Mouse (Mus musculus) neural tube, embryonic 13.5 days (tissue): Measurements from ENCODE around the gene Exog. TPM values are rescaled to one million over a fixed set of nuclear protein-coding genes. Genes with fewer than 3 reads are reported as not detected.

ENCODE experiments used
- ATAC-seq: fragments of 200-750 bp; cut with Nextera tagmentation; 2 replicates; pipeline ENCODE4 v1.8.0; 2017; ENCODE audit warnings: low read depth, mild to moderate bottlenecking, moderate TSS enrichment, moderate library complexity
- H3K27ac ChIP-seq: fragments of 300-500 bp; sonication (generic); replicated peaks from 2 replicates; pipeline ENCODE4 v1.5.1; 2015; ENCODE audit warnings: moderate library complexity, mild to moderate bottlenecking, inconsistent platforms
- H3K27me3 ChIP-seq: fragments of 300-500 bp; sonication (generic); 2 replicates; pipeline ENCODE4 v1.6.1; 2015; ENCODE audit warnings: mild to moderate bottlenecking, inconsistent platforms
- H3K36me3 ChIP-seq: fragments of 300-500 bp; sonication (generic); 2 replicates; pipeline ENCODE4 v1.6.1; 2015; ENCODE audit warnings: mild to moderate bottlenecking, inconsistent platforms
- H3K4me1 ChIP-seq: fragments of 300-500 bp; sonication (generic); replicated peaks from 2 replicates; pipeline ENCODE4 v1.6.1; 2015; ENCODE audit warnings: inconsistent platforms
- H3K4me2 ChIP-seq: fragments of 300-500 bp; sonication (generic); 2 replicates; pipeline ENCODE4 v1.6.1; 2015; ENCODE audit warnings: inconsistent platforms, mild to moderate bottlenecking, moderate library complexity
- H3K4me3 ChIP-seq: fragments of 300-500 bp; sonication (generic); 2 replicates; pipeline ENCODE4 v1.5.1; 2015; ENCODE audit warnings: mild to moderate bottlenecking, inconsistent platforms
- H3K9ac ChIP-seq: fragments of 300-500 bp; sonication (generic); 2 replicates; pipeline ENCODE4 v1.6.1; 2015; ENCODE audit warnings: moderate library complexity, mild to moderate bottlenecking, inconsistent platforms
- H3K9me3 ChIP-seq: fragments of 300-500 bp; sonication (generic); 2 replicates; pipeline ENCODE4 v1.6.1; 2016; ENCODE audit warnings: inconsistent platforms
- WGBS: fragments of 180-500 bp; shearing (Covaris S2); methylation state at CpG from one replicate; pipeline ENCODE4 v1.1.7; 2015; 5-methylcytosine and 5-hydroxymethylcytosine counted together
- polyA plus RNA-seq: library from polyadenylated mRNA; unstranded; fragments of >200 nt; fragmentation: Nextera tagmentation; extraction: Ambion mirVana; gene quantifications from 2 replicates; pipeline ENCODE4 v1.2.1, GENCODE M21; 2015

Exog gene
- polyA plus RNA-seq, 1 experiment from 2014 or later, result 45.4 TPM

GRCm38 (mm10) chr9:119425217-119425975, 19.3 kb upstream of the Exog start:
- peaks cover 31% of the 10 kb centered on the region for H3K36me3 ChIP-seq
- peak overlapping the region; percentile 70 for H3K27ac ChIP-seq
- H3K9me3 ChIP-seq, result no peaks in the 10 kb centered on the region
- H3K27me3 ChIP-seq, result no peaks in the 10 kb centered on the region
- 57% methylated on average over 7 of the region's 7 CpGs for WGBS
- ATAC-seq, result peak; percentile 50; the same call in 1 of the 2 replicates
- no peak overlapping the region for H3K4me2 ChIP-seq
- H3K9ac ChIP-seq, result peak overlapping the region; percentile 48; the same call in 1 of the 2 replicates
- no peak overlapping the region for H3K4me3 ChIP-seq
- H3K4me1 ChIP-seq, result peaks cover 51% of the 10 kb centered on the region

DNA sequence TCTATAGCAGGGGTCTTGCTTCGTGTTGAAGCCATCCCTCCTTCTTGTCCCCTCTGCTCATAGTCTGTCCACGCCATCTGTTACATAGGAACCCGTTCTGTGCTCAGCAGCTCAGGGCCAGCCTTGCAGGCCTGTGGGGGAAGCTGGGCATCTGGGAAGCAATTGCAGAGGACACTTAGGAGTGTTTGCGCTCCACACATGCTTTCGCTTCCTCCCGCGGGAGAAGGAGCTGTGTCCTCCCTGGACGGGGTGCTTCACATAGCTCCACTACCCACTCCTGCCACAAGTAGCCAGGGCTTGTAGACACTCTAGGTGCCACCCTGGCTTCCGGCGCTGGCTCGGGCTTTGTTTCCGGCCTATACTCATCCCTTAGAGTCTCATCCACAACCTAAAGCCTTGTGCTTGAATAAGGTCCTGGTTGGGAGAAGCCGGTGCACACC, 18.7 kb upstream of the Exog start:
- WGBS, result 84% methylated on average over 13 of the region's 13 CpGs
- Histone ChIP-seq H3K9me3 (no peaks in the 10 kb centered on the region), H3K9ac (no peak overlapping the region), H3K27ac (peak overlapping the region; percentile 70), H3K36me3 (peaks cover 34% of the 10 kb centered on the region), H3K4me1 (peaks cover 51% of the 10 kb centered on the region), H3K4me3 (no peak overlapping the region), H3K4me2 (no peak overlapping the region), H3K27me3 (no peaks in the 10 kb centered on the region)
- no peak for ATAC-seq

DNA sequence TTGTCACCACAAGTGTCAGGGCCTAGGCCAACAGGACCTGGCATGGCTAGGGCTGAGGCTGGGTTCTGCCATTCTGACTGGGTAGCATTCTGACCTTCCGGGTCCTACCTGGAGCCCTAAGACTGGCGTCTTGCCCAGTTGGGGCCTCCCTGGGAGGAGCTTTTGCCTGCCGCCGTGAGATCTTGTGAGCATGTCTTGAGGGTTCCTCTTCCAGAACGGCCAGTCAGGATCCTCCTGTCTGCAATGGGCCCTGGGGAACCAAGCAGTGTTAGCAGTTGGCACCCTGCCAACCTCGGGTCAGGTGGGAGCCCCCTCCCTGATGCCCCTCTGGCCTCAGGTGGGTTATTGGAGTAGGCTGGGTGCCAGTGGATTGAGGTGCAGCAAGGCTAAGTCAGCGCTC, 18.3 kb upstream of the Exog start:
- H3K27ac ChIP-seq, result 0 out of 2 replicates have a peak overlapping the region, but pooled peaks have one; percentile 9
- no peak for ATAC-seq
- H3K9ac ChIP-seq, result no peak overlapping the region
- 68% methylated on average over 7 of the region's 7 CpGs for WGBS
- no peaks in the 10 kb centered on the region for H3K27me3 ChIP-seq
- peaks cover 51% of the 10 kb centered on the region for H3K4me1 ChIP-seq
- no peak overlapping the region for H3K4me2 ChIP-seq
- H3K9me3 ChIP-seq, result no peaks in the 10 kb centered on the region
- no peak overlapping the region for H3K4me3 ChIP-seq
- H3K36me3 ChIP-seq, result peaks cover 39% of the 10 kb centered on the region

DNA sequence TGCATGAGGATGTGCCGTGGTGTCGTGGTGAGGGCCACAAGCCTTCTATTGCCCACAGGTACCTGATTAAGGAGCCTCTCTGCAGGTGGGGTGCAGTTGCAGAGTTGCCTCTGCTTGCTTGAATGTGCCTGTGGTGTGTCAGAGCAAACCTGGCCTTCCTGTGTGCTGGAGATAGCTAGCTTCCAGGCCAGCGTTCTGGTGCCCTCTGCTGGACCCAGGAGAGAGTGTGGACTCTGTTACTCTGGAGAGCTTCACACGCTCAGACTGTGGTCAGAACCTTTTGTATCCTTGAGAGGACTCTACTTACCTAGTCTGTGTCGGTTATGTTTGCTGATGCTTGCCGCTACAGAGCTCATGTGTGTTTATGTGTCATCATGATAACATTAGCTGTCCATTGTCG, 14.4 kb upstream of the Exog start:
- Histone ChIP-seq H3K27me3 (no peaks in the 10 kb centered on the region), H3K4me2 (no peak overlapping the region), H3K36me3 (peaks cover 75% of the 10 kb centered on the region), H3K4me1 (peaks cover 22% of the 10 kb centered on the region), H3K27ac (no peak overlapping the region), H3K4me3 (no peak overlapping the region), H3K9ac (no peak overlapping the region), H3K9me3 (no peaks in the 10 kb centered on the region)
- peak; percentile 58 for ATAC-seq
- 61% methylated on average over 7 of the region's 7 CpGs for WGBS

GRCm38 (mm10) chr9:119435855-119436254, 8.9 kb upstream of the Exog start:
- ATAC-seq, result no peak
- Histone ChIP-seq H3K27me3 (no peaks in the 10 kb centered on the region), H3K9ac (no peak overlapping the region), H3K36me3 (peaks cover 92% of the 10 kb centered on the region), H3K9me3 (no peaks in the 10 kb centered on the region), H3K4me2 (no peak overlapping the region), H3K27ac (no peak overlapping the region), H3K4me3 (no peak overlapping the region), H3K4me1 (no peaks in the 10 kb centered on the region)
- 76% methylated on average over 2 of the region's 2 CpGs for WGBS

DNA sequence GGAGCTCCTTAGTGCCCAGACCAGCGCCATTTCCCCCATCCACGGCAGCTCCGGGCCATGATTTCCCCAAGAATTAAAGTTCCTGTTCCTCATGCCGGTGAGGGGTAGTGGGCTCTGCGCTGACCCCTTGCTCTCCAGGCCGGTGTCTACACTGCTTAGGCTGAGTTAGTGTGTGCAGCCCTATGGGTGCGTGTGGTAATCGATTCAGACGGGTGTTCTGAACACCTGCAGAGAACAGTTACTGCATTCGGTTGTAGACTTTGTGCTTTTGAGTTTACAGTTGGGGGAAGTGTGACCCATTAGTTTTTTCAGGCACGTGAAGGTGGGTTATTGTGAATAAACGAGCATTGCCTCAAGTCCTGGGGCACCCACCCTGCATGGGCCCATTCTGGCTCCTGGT, 6.7 kb upstream of the Exog start:
- no peak overlapping the region for H3K9ac ChIP-seq
- no peaks in the 10 kb centered on the region for H3K9me3 ChIP-seq
- H3K4me3 ChIP-seq, result no peak overlapping the region
- no peak overlapping the region for H3K4me2 ChIP-seq
- 95% methylated on average over 12 of the region's 12 CpGs for WGBS
- ATAC-seq, result no peak
- H3K27me3 ChIP-seq, result no peaks in the 10 kb centered on the region
- H3K27ac ChIP-seq, result no peak overlapping the region
- no peaks in the 10 kb centered on the region for H3K4me1 ChIP-seq
- H3K36me3 ChIP-seq, result peaks cover 72% of the 10 kb centered on the region

DNA sequence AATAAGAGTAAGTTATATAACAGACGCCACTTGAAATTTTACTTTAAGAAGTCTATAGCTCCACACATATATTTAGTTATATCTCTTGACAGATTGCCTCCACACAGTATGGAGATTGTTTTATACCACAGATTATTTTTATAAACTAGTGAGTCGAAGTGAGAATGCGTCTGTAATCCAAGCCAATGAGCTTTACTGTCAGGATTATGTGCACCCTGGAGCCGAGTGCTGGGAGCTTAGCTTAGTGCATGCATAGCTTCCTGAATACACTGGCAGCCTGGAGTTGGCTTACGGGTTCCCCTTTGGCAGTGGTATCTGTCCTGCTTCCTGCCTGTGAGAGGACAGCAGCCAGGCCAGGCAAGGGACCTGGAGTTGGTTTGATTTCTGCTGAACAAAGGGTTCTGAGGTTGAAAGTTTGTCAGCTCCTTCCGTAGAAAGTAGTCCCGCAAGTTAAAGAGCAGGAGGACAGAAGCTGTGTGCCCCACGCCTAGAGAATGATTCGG, 6.2 kb upstream of the Exog start:
- H3K9me3 ChIP-seq, result no peaks in the 10 kb centered on the region
- 92% methylated on average over 9 of the region's 9 CpGs for WGBS
- H3K4me1 ChIP-seq, result no peaks in the 10 kb centered on the region
- no peak for ATAC-seq
- no peak overlapping the region for H3K9ac ChIP-seq
- H3K36me3 ChIP-seq, result peaks cover 67% of the 10 kb centered on the region
- H3K4me3 ChIP-seq, result no peak overlapping the region
- H3K27ac ChIP-seq, result no peak overlapping the region
- H3K4me2 ChIP-seq, result no peak overlapping the region
- H3K27me3 ChIP-seq, result no peaks in the 10 kb centered on the region

DNA sequence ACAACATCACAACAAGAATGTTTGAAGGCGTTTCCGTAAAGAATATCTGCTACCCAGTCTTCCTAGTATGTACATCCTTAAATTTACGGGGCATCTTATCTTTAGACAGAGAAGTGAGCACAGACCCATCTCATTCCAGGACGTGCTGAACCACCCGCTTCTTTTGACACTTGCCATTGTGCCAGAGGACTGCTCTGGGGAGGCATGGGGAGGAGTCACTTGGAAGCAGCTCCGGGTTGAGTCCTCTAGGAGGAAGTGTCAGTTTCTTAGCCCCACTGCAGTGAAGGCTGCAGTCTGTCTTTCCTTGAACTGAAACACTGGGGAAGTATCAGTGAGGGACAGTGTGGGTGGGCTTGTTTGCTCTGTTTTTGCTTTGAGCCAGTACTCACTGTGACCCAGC, 994 bp downstream of the Exog start:
- 46% methylated on average over 6 of the region's 6 CpGs for WGBS
- no peak overlapping the region; the same call in 1 of the 2 replicates for H3K27ac ChIP-seq
- ATAC-seq, result no peak

GRCm38 (mm10) chr9:119455967-119456366, 11.2 kb downstream of the Exog start:
- ATAC-seq, result no peak
- Histone ChIP-seq H3K27me3 (no peaks in the 10 kb centered on the region), H3K27ac (no peak overlapping the region), H3K9me3 (no peaks in the 10 kb centered on the region), H3K4me1 (no peaks in the 10 kb centered on the region), H3K36me3 (peaks cover 65% of the 10 kb centered on the region), H3K9ac (no peak overlapping the region), H3K4me2 (no peak overlapping the region), H3K4me3 (no peak overlapping the region)
- 92% methylated on average over 14 of the region's 14 CpGs for WGBS

More for the DNA sequence above, 994 bp downstream of the Exog start:
- Histone ChIP-seq H3K9ac (peak overlapping the region; percentile 93), H3K9me3 (no peaks in the 10 kb centered on the region), H3K4me1 (peaks cover 16% of the 10 kb centered on the region), H3K4me3 (peak overlapping the region; percentile 80), H3K4me2 (peak overlapping the region; percentile 88), H3K36me3 (peaks cover 43% of the 10 kb centered on the region), H3K27me3 (no peaks in the 10 kb centered on the region)

GRCm38 (mm10) chr9:119457122-119457521, 12.4 kb downstream of the Exog start:
- no peaks in the 10 kb centered on the region for H3K27me3 ChIP-seq
- H3K4me3 ChIP-seq, result no peak overlapping the region
- no peaks in the 10 kb centered on the region for H3K4me1 ChIP-seq
- H3K27ac ChIP-seq, result no peak overlapping the region
- WGBS, result 90% methylated on average over 14 of the region's 14 CpGs
- H3K9ac ChIP-seq, result no peak overlapping the region
- H3K36me3 ChIP-seq, result peaks cover 58% of the 10 kb centered on the region
- no peak for ATAC-seq
- no peak overlapping the region for H3K4me2 ChIP-seq
- H3K9me3 ChIP-seq, result no peaks in the 10 kb centered on the region

DNA sequence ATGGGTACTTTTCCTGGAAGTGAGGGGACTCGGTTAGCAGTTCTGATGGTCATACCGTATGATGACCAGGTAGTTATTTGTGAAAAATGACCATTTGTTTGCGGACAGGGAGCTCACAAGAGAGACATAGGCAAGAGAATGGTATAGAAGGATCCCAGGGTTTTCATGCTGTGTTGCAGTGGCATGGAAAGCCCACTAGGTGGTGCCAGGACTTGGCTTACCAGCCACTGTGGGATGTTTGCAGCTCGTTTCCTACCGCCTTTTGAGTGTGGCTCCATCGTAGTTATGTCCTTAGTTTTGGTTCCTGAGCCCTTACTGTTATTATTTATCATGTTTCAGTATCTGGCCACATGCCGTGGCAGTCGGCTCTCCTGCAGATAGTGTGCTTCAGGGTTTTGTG, 15.7 kb downstream of the Exog start:
- no peak overlapping the region for H3K27ac ChIP-seq
- H3K36me3 ChIP-seq, result peaks cover 68% of the 10 kb centered on the region
- ATAC-seq, result no peak

DNA sequence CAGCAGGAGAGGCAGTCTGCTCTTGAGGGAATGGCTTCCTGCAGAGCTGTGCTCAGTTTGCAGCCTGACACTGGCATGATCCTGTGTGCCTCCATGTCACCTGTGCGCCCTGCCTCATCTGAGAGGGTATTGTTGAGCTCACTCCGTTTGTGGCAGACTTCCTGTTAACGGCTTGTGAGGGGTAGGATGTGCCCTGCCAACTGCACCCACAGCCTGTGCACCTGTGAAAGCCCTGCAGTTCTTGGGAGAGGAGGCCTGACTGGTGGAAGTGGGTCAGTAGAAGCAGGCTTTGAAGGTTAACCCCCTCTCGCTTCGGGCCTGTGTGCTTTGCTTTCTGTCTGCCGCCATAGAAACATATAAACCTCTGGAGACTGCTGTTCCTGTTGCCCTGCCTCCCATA, 20.3 kb downstream of the Exog start:
- H3K4me3 ChIP-seq, result no peak overlapping the region
- no peak overlapping the region for H3K27ac ChIP-seq
- no peak overlapping the region for H3K9ac ChIP-seq
- H3K4me2 ChIP-seq, result no peak overlapping the region
- H3K9me3 ChIP-seq, result no peaks in the 10 kb centered on the region
- peaks cover 75% of the 10 kb centered on the region for H3K36me3 ChIP-seq
- 78% methylated on average over 6 of the region's 6 CpGs for WGBS
- no peaks in the 10 kb centered on the region; the same call in 1 of the 2 replicates for H3K4me1 ChIP-seq
- H3K27me3 ChIP-seq, result no peaks in the 10 kb centered on the region
- no peak for ATAC-seq

More for the DNA sequence above, 15.7 kb downstream of the Exog start:
- no peak overlapping the region for H3K9ac ChIP-seq
- H3K9me3 ChIP-seq, result no peaks in the 10 kb centered on the region
- 51% methylated on average over 8 of the region's 8 CpGs for WGBS
- no peaks in the 10 kb centered on the region for H3K27me3 ChIP-seq
- no peak overlapping the region for H3K4me3 ChIP-seq
- H3K4me2 ChIP-seq, result no peak overlapping the region
- H3K4me1 ChIP-seq, result no peaks in the 10 kb centered on the region
